Mouse (Mus musculus) gastrocnemius, adult 2 months (tissue): ENCODE data around the gene Dab1. TPM values are rescaled to one million over a fixed set of nuclear protein-coding genes. Genes with fewer than 3 reads are reported as not detected.

ENCODE experiments used
- DNase-seq: peaks from one replicate; pipeline ENCODE4 v3.0.0; 2022
- H3K27ac ChIP-seq: fragments of 200-600 bp; 2 replicates; pipeline ENCODE4 v1.8.1; 2022; ENCODE audit warnings: mild to moderate bottlenecking
- H3K4me3 ChIP-seq: fragments of 200-600 bp; 2 replicates; pipeline ENCODE4 v1.8.1; 2022; ENCODE audit warnings: mild to moderate bottlenecking, moderate library complexity
- CTCF ChIP-seq: fragments of 200-600 bp; IDR thresholded peaks from 2 replicates; pipeline ENCODE4 v1.8.1; 2022; ENCODE audit warnings: antibody characterized with exemption, mild to moderate bottlenecking, moderate library complexity
- intact Hi-C: fragments of 180-260 bp; cut with DNase I; formaldehyde crosslinking; loops from one replicate; pipeline ENCODE4 v1.15.1; 2025
- total RNA-seq, 2 experiments: library from RNA; stranded (reverse); gene quantifications; 2 replicates each; pipeline ENCODE4 v1.2.3; 2021

Gene Dab1
- total RNA-seq, 2 experiments from 2014 or later = 0.05 to 0.25 TPM

DNA sequence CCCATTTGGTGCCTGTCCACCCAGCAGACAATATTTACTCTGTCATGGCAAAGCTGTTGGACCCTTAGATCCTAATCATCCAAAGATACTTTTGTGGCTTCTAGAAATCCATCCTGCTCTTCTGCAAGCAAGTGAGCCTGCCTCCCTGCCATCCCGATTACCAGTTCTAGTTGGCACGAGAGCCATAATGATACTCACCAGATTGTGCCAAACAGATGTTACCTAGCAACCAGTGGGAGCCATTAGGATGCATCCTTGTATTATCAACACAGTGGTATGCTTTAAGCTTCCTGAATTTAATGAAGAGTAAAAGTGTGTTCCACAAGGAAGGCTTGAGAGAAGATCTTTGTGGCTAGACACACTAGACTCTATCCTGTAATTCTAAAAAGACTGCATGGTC is 355.8 kb downstream of the Dab1 start:
- Histone ChIP-seq H3K4me3 (no peak overlapping the region), H3K27ac (no peak overlapping the region)
- intact Hi-C loops = no loop called here
- no peak for DNase-seq
- TF ChIP-seq CTCF = no peak

DNA sequence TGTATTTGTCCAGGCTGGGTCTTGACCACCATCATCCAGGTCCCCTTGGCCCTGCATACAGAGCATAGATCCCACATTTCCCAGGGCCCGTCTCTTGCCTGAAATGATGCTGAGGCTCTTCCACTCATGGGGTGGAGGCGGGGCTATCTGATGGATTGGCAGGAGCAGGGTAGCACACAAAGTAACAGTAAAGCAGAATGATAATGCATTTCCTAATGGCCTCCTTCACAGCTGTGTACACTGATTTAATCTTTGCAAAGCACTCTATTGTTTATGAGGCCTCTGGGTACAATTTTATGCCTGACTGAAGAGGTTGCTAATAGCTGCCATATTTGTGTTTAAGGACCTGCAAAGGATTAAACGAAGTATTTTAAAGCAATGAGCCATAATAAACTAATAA is 374.7 kb downstream of the Dab1 start:
- Histone ChIP-seq H3K27ac (no peak overlapping the region), H3K4me3 (no peak overlapping the region)
- no peak for DNase-seq
- no peak for TF ChIP-seq CTCF
- intact Hi-C loops = no loop called here

- no peak for DNase-seq
- TF ChIP-seq CTCF = no peak
- no peak overlapping the region for H3K4me3 ChIP-seq
- intact Hi-C loops = no loop called here
- H3K27ac ChIP-seq = no peak overlapping the region
These were observed 375.2 kb downstream of the Dab1 start for GRCm38 (mm10) chr4:103994406-103994805.

- no peak overlapping the region for H3K27ac ChIP-seq
- no peak for DNase-seq
- H3K4me3 ChIP-seq = no peak overlapping the region
- no peak for TF ChIP-seq CTCF
- intact Hi-C loops = no loop called here
These were observed 389.2 kb downstream of the Dab1 start for GRCm38 (mm10) chr4:104008406-104008805.

- no peak for DNase-seq
- no peak for TF ChIP-seq CTCF
- H3K4me3 ChIP-seq = no peak overlapping the region
- H3K27ac ChIP-seq = no peak overlapping the region
- intact Hi-C loops = no loop called here
These were observed 392.5 kb downstream of the Dab1 start for GRCm38 (mm10) chr4:104011683-104012082.

GRCm38 (mm10) chr4:104012150-104012549 is 393.0 kb downstream of the Dab1 start:
- Histone ChIP-seq H3K27ac (no peak overlapping the region), H3K4me3 (no peak overlapping the region)
- no peak for TF ChIP-seq CTCF
- intact Hi-C loops = no loop called here
- no peak for DNase-seq

GRCm38 (mm10) chr4:104025117-104025694 is 406.0 kb downstream of the Dab1 start:
- no peak for TF ChIP-seq CTCF
- no peak overlapping the region for H3K27ac ChIP-seq
- no peak overlapping the region for H3K4me3 ChIP-seq
- intact Hi-C loops = no loop called here
- DNase-seq = no peak

DNA sequence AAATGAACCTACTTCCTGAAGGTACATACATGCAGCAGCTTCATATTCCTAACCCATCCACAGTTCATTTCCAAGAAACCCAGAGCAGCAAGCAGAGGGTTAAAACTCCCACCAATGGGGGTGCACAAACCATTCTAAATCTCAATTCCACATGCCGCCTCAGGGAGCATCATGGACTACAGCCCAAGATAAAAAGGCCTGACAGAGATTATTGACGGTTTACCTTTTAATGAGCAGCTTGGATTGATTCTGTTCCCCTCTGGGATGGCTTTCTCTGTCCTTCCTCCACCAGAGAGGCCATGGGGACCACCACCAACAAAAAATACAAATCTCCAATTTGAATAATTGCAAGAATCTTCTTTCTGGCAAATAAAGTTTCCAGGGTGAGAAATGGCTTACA is 407.7 kb downstream of the Dab1 start:
- Histone ChIP-seq H3K4me3 (no peak overlapping the region), H3K27ac (no peak overlapping the region)
- intact Hi-C loops = no loop called here

DNA sequence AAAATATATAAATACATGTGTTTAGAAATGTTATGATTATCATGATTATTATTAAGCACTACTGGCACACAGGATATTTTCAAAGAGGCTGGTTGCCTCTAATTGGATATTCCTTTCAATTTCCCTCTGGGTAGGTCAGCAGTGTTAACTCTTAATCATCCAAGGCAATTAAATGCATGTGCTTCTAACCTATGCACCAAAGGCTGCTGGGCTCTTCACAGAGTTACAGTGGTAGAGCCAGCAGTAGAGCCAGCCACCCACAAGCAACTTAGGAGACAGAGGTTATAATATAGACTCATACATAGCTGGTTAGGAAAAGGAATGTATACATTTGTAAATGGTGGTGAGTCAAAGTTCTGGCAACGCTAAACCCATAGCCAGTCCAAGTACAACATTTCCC is 408.1 kb downstream of the Dab1 start:
- intact Hi-C loops = no loop called here
- no peak overlapping the region for H3K4me3 ChIP-seq
- no peak overlapping the region for H3K27ac ChIP-seq
- TF ChIP-seq CTCF = no peak
- DNase-seq = no peak

More for the DNA sequence above, 407.7 kb downstream of the Dab1 start:
- no peak for TF ChIP-seq CTCF
- no peak for DNase-seq

DNA sequence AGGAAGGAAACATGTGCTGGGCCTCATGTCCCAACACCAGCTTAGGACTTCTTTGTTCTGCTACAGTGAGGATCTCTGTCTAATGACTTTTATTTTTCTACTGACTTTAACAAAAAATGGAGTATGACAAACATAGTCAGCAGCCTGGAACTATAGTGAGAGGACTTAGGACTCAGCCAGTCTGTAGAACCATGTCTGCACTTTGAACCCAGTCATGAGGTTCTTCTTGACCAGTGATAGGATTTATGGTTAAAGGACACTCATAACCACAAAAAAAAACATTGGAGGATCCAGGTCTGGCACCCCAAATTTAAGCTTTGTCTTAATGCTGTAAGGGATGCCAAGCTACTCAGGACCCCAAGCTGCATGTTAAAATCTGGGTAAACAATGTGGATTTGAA is 416.9 kb downstream of the Dab1 start:
- Histone ChIP-seq H3K27ac (no peak overlapping the region), H3K4me3 (no peak overlapping the region)
- intact Hi-C loops = no loop called here
- DNase-seq = no peak
- no peak for TF ChIP-seq CTCF

DNA sequence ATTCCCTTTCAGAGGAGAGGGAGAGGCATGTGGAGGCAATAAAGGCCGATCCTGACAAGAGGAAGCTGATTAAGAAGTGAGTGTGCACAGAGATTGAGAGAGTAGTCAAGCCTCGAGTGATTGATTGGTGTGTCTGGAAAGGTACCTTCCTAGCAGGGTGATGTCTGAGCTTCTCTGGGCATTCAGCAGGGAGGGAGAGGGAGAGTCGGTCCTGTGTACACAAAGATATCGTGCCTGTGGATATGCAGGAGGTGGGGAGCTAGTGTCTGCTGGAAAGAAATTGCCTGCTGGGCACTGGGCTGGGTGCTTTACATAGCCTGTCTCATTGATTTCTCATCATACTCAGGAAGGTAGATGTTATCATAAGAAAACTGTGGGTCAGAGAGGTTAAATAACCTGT is 420.4 kb downstream of the Dab1 start:
- no peak for DNase-seq
- Histone ChIP-seq H3K27ac (no peak overlapping the region), H3K4me3 (no peak overlapping the region)
- intact Hi-C loops = no loop called here
- TF ChIP-seq CTCF = no peak

DNA sequence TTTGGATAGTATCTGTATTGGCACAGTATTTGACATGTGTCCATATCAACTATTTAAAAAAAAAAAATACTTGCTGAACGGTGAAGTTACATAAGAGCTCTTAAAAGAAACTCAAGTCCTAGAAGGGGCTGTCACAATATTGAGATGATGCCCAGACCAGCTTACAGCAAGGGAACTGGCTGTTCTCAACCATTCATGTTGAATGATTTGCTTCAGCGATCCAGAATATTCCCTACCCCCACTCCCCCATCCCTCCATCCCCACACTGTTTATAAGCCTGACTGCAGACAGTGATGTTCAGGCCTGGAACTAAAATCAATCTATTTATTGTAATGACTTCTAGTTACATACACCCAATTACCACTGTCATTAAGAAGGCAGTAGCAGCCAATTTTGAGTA is 424.3 kb downstream of the Dab1 start:
- H3K4me3 ChIP-seq = no peak overlapping the region
- intact Hi-C loops = no loop called here
- no peak for TF ChIP-seq CTCF
- no peak for DNase-seq
- no peak overlapping the region for H3K27ac ChIP-seq

DNA sequence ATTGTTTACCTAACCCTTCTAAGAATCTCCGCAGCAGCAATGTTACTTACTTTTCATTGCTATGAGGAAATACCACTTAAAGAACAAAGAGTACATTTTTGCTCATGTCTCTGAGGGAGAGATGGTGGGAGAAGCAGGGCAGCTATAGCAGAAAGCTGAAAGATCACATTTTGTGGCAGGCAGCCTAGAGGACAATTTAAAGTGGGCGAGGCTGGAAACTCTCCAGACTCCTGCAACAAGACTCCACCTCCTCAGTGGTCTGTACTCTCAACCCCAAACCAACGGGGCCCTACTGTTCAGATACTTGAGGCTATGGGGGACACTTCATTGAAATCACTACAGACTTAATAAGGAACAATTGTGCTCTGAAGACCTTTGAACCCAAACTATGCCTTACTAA is 425.5 kb downstream of the Dab1 start:
- TF ChIP-seq CTCF = no peak
- no peak overlapping the region for H3K27ac ChIP-seq
- intact Hi-C loops = no loop called here
- DNase-seq = no peak
- H3K4me3 ChIP-seq = no peak overlapping the region

DNA sequence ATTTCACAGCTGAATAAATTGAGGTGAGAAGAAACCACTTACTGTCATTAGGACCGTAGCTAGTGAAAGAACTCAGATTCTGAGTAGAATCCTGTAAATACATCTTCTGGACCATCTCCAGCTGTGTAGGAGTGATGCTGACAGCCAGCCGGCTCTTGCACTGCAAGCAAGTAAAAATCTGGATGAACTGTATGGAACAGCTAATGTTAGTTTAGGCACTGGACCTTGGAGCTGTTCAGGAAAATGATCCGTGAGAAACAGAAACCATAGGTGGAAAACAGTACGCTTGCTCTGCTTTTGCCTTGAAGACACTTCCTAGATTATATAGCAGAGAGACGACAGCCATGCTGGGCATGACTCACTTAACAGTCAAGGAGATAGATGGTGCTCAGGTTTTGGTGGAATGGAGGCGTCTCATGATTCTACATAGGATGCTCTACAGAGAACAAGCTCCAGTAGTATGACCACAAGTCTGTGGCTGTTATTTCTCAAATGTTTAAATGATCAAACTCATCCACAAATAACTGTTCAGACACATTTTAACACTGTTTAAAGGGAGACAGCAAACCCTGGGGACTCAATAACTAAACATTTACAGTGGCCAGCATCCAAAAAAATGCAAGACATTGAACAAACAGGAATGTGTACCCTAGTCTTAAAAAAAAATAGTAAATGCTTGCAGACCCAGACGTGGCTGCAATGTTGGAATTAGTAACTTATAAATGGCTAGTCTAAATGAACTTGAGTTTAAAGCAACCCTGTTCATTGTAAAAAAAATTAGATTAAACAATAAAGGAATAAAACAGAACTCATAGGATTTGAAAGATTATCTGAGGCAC is 429.0 kb downstream of the Dab1 start:
- H3K27ac ChIP-seq = no peak overlapping the region
- no peak overlapping the region for H3K4me3 ChIP-seq
- TF ChIP-seq CTCF = no peak
- intact Hi-C loops = no loop called here
- no peak for DNase-seq
